Mouse (Mus musculus) intestine, embryonic 15.5 days (tissue): ENCODE results near the gene Alox15. TPM values are rescaled to one million over a fixed set of nuclear protein-coding genes. Genes with fewer than 3 reads are reported as not detected.

Source experiments
- ATAC-seq: fragments of 200-750 bp; cut with Nextera tagmentation; 2 replicates; pipeline ENCODE4 v1.8.0; 2017; ENCODE audit warnings: moderate TSS enrichment, moderate library complexity
- H3K27ac ChIP-seq: fragments of 300-500 bp; sonication (generic); 2 replicates; pipeline ENCODE4 v1.5.1; 2015; ENCODE audit warnings: mild to moderate bottlenecking, inconsistent platforms
- H3K27me3 ChIP-seq: fragments of 300-500 bp; sonication (generic); replicated peaks from 2 replicates; pipeline ENCODE4 v1.6.1; 2015; ENCODE audit warnings: inconsistent platforms
- H3K36me3 ChIP-seq: fragments of 300-500 bp; sonication (generic); 2 replicates; pipeline ENCODE4 v1.6.1; 2015; ENCODE audit warnings: inconsistent platforms
- H3K4me1 ChIP-seq: fragments of 300-500 bp; sonication (generic); replicated peaks from 2 replicates; pipeline ENCODE4 v1.6.1; 2015; ENCODE audit warnings: inconsistent platforms
- H3K4me2 ChIP-seq: fragments of 300-500 bp; sonication (generic); replicated peaks from 2 replicates; pipeline ENCODE4 v1.6.1; 2015; ENCODE audit warnings: mild to moderate bottlenecking, inconsistent platforms
- H3K4me3 ChIP-seq: fragments of 300-500 bp; sonication (generic); replicated peaks from 2 replicates; pipeline ENCODE4 v1.5.1; 2015; ENCODE audit warnings: inconsistent platforms
- H3K9ac ChIP-seq: fragments of 300-500 bp; sonication (generic); 2 replicates; pipeline ENCODE4 v1.6.1; 2015; ENCODE audit warnings: inconsistent platforms
- H3K9me3 ChIP-seq: fragments of 300-500 bp; sonication (generic); 2 replicates; pipeline ENCODE4 v1.6.1; 2016; ENCODE audit warnings: inconsistent platforms
- WGBS: fragments of 180-500 bp; shearing (Covaris S2); methylation state at CpG from one replicate; pipeline ENCODE4 v1.1.7; 2015; 5-methylcytosine and 5-hydroxymethylcytosine counted together
- polyA plus RNA-seq: library from polyadenylated mRNA; unstranded; fragments of >200 nt; fragmentation: Nextera tagmentation; extraction: Ambion mirVana; gene quantifications from 2 replicates; pipeline ENCODE4 v1.2.1, GENCODE M21; 2015

Gene Alox15
- polyA plus RNA-seq, 1 experiment from 2014 or later: 0.78 TPM

DNA sequence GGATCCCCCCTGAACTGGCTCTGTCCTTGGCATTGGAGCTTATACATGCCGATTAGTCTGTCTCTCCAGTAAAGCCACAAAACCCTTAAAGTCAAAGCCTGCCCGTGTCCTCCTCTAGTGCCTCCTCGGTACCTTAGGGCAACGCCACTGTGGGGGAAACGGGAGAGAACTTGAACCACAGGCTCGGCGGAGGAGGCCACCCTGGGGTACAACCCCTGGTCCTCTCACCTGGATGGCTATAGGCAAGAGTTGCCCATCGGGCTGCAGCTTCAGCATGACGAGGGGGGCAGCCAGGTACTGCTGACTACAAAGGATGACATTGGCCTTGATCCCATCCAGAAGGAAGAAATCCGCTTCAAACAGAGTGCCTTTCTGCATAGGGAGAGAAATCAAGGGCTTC is 4.0 kb downstream of the Alox15 start:
- Histone ChIP-seq H3K4me3 (no peak overlapping the region), H3K27me3 (peaks cover 40% of the 10 kb centered on the region), H3K36me3 (no peaks in the 10 kb centered on the region), H3K27ac (no peak overlapping the region), H3K4me2 (no peak overlapping the region), H3K4me1 (0 out of 2 replicates have a peak, but pooled peaks cover 5% of the 10 kb centered on the region), H3K9ac (no peak overlapping the region), H3K9me3 (no peaks in the 10 kb centered on the region)
- ATAC-seq: no peak
- WGBS: 84% methylated on average over 10 of the region's 10 CpGs

DNA sequence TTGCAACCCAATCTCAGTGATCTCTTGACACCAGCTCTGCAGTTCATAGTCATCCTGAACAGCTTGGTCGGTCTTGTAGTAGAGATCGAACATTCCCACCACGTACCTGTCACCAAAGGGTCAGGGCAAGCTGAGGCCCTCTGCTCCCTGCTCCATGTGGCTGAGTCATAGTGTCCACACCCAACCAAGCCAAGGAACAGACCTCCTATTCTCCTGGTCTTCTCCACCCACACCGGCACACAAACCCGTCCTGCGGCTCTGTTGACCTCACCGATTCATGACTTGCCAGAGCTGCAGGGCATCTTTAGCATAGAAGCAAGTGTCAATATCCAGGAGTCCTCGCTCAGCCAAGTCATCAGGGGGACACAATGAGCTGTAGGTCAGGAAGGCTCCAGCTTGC is 6.3 kb downstream of the Alox15 start:
- Histone ChIP-seq H3K4me1 (no peaks in the 10 kb centered on the region), H3K27me3 (peaks cover 18% of the 10 kb centered on the region), H3K4me3 (no peak overlapping the region), H3K27ac (no peak overlapping the region), H3K36me3 (no peaks in the 10 kb centered on the region), H3K9ac (no peak overlapping the region), H3K9me3 (no peaks in the 10 kb centered on the region), H3K4me2 (no peak overlapping the region)
- 87% methylated on average over 8 of the region's 8 CpGs for WGBS
- ATAC-seq: no peak

DNA sequence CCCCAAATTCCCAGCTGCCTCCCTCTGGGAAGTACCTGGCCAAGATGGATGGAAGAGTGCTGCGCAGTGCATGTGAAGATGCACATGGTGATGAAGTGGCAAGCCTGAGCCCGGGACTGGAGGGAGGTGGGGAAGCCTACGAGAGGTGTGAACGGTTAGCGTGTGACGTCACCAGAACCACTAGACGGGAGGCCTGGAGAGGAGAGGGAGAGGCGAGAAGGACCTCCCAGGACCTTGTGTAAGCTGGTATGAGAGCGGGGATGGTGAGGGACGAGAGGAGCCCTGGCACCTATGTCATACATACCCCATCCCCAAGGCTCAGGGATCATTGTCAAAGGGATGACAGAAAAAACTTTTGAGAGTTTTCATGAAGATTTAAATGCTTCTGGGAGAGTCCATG is 6.8 kb downstream of the Alox15 start:
- Histone ChIP-seq H3K9me3 (no peaks in the 10 kb centered on the region), H3K4me3 (no peak overlapping the region), H3K27me3 (peaks cover 13% of the 10 kb centered on the region), H3K9ac (no peak overlapping the region), H3K4me1 (no peaks in the 10 kb centered on the region), H3K27ac (no peak overlapping the region), H3K36me3 (no peaks in the 10 kb centered on the region), H3K4me2 (no peak overlapping the region)
- 77% methylated on average over 10 of the region's 10 CpGs for whole genome bisulfite sequencing
- no peak for ATAC-seq

DNA sequence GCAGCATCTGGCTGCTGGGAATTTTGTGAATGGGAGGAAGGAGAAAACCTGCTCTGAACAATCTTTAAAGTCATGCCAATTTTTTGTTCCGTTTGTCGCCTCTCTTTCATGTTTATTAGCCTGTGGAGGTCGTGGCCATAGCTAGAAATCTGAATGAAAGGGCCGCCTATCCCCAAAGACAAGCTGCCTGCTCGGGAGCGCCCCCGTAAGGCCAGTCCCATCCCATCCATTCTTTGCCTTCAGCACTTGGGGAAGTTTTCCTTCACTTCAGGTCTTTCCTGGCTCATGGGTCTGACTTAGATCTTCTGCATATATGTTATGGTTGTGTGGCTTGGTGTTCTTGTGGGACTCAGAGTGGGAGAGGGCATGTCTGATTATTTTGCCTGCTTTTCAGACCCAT is 12.3 kb downstream of the Alox15 start:
- H3K27ac ChIP-seq: no peak overlapping the region
- H3K9me3 ChIP-seq: no peaks in the 10 kb centered on the region
- H3K4me2 ChIP-seq: no peak overlapping the region
- H3K9ac ChIP-seq: no peak overlapping the region
- WGBS: 42% methylated on average over 7 of the region's 7 CpGs
- ATAC-seq: no peak
- no peaks in the 10 kb centered on the region for H3K36me3 ChIP-seq
- H3K27me3 ChIP-seq: no peaks in the 10 kb centered on the region
- no peaks in the 10 kb centered on the region for H3K4me1 ChIP-seq
- no peak overlapping the region for H3K4me3 ChIP-seq

DNA sequence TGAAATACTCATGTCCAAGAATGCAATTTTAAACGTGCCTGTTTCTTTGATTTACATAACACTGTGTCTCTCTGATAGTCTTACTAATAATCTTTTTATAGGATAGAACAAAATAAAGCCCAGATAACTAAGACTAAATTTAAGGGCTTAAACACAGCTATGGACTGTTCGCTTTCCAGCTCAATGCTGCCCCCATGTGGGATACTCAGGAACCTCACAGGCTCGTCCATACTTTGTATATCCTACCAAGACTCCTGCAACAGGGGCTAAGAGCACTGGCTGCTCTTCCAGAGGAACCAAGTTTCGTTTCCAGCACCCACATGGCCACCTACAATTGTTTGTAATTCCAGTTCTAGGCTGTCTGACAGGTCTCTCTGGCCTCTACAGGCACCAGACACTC is 17.4 kb downstream of the Alox15 start:
- H3K36me3 ChIP-seq: no peaks in the 10 kb centered on the region
- no peak overlapping the region for H3K4me3 ChIP-seq
- H3K4me2 ChIP-seq: no peak overlapping the region
- H3K9ac ChIP-seq: no peak overlapping the region
- no peaks in the 10 kb centered on the region for H3K9me3 ChIP-seq
- 31% methylated on average over 4 of the region's 4 CpGs for WGBS
- H3K27ac ChIP-seq: no peak overlapping the region
- no peaks in the 10 kb centered on the region for H3K27me3 ChIP-seq
- ATAC-seq: no peak
- no peaks in the 10 kb centered on the region for H3K4me1 ChIP-seq

DNA sequence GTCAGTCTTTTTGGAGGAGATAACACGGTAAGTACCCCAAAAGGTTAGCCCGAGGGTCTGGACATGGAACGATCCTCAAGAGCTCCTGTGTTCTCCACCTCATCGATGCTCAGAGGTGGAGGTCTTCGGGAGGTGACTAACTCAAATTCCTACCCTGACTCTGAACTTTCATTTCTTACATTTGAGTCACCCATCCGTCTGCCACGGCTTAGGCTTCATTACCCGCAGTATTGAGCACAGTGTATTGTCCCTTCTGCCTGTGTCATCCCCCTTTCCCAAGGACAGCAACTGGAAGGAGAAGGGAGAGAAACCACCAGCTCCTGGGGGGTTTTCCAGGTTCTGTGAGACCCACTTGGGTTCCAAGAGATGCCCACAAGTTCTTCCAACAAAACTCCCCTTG is 27.1 kb downstream of the Alox15 start:
- 81% methylated on average over 8 of the region's 8 CpGs for WGBS

DNA sequence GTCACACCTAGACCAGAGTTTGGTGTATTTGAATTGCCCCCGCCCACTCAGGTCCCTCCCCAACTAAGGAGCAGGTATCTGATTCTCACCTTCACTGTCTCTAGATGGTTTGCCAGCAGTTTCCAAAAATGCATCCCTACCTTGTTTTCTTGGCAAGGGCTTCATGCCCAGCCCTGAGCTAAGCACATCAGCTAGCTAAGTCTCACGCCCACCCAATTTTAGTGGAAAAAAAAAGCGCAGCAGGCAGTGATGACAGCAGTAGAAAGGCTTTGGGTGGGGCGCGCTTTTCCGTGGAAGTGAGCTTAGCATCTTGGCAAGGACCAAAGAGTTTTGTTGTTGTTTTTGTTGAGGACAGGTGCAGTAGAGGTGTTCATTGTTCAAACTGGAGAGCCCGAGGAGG is 29.3 kb downstream of the Alox15 start, which contains the start of gene Alox12e:
TSS of gene Alox12e (minus strand) at position 101 of the 400 bp plus-strand sequence.
- 28% methylated on average over 7 of the region's 7 CpGs for WGBS
- ATAC-seq: no peak
- peak within 1 kb of the TSS; percentile 46 for H3K4me2 ChIP-seq
- H3K27me3 ChIP-seq: peaks cover 41% of the 10 kb centered on the region
- peak within 1 kb of the TSS; percentile 11; the same call in 1 of the 2 replicates for H3K4me3 ChIP-seq
- no peak within 1 kb of the TSS for H3K27ac ChIP-seq
- no peaks in the 10 kb centered on the region for H3K9me3 ChIP-seq
- 0 out of 2 replicates have a peak, but pooled peaks cover 4% of the 10 kb centered on the region for H3K4me1 ChIP-seq
- H3K36me3 ChIP-seq: no peaks in the 10 kb centered on the region
- no peak within 1 kb of the TSS for H3K9ac ChIP-seq

More for the DNA sequence above, 27.1 kb downstream of the Alox15 start:
- H3K36me3 ChIP-seq: no peaks in the 10 kb centered on the region
- ATAC-seq: no peak
- no peaks in the 10 kb centered on the region for H3K9me3 ChIP-seq
- H3K27ac ChIP-seq: no peak overlapping the region
- H3K4me1 ChIP-seq: 0 out of 2 replicates have a peak, but pooled peaks cover 4% of the 10 kb centered on the region
- no peak overlapping the region for H3K4me3 ChIP-seq
- no peak overlapping the region for H3K4me2 ChIP-seq
- H3K27me3 ChIP-seq: peaks cover 35% of the 10 kb centered on the region
- H3K9ac ChIP-seq: no peak overlapping the region

DNA sequence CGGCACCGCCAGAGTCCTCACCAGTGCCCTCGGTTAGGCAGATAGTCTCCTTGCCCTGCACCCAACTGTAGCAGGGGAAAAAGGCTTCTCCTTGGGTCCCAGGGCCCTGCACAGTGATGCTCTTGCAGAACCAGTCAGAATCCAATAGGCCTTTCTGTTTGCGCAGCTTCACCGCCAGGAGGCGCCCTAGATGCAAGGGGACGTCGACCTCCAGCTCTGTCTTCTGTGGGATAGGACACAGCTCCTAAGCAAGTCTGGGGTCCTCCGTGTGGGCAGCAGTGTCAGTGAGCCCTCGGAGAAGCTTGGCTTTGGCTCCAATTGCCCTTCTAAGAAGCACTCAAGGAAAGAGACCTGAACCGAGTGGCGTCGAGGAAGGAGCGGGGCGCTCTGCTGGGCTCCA is 30.2 kb downstream of the Alox15 start:
- Histone ChIP-seq H3K9me3 (no peaks in the 10 kb centered on the region), H3K9ac (no peak overlapping the region), H3K27ac (no peak overlapping the region), H3K4me1 (0 out of 2 replicates have a peak, but pooled peaks cover 4% of the 10 kb centered on the region), H3K27me3 (peaks cover 45% of the 10 kb centered on the region), H3K36me3 (no peaks in the 10 kb centered on the region), H3K4me3 (0 out of 2 replicates have a peak overlapping the region, but pooled peaks have one; percentile 11), H3K4me2 (peak overlapping the region; percentile 46)
- 2% methylated on average over 15 of the region's 15 CpGs for WGBS
- no peak for ATAC-seq

DNA sequence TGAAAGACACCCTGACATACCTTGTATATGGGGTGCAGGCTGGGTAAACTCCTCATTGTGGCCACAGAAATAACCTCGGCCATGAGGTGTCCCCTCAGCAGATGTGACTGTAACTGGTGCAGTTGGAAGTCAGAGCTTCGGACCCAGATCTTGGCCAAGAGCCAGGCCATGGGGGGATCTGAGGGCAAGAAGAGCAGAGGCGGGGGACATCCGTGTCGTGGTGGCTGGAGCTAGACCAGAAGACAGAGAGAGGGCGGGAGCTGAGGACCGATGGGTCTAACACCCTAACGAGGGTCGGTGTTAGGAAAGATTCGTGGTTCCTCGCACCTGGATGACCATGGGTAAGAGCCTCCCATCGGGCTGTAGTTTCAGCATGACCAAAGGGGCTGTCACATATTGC is 32.2 kb downstream of the Alox15 start:
- WGBS: 82% methylated on average over 12 of the region's 12 CpGs
- no peaks in the 10 kb centered on the region for H3K9me3 ChIP-seq
- no peaks in the 10 kb centered on the region for H3K36me3 ChIP-seq
- no peak overlapping the region for H3K9ac ChIP-seq
- H3K4me3 ChIP-seq: no peak overlapping the region
- no peak overlapping the region for H3K27ac ChIP-seq
- no peak for ATAC-seq
- 0 out of 2 replicates have a peak, but pooled peaks cover 4% of the 10 kb centered on the region for H3K4me1 ChIP-seq
- H3K27me3 ChIP-seq: peaks cover 45% of the 10 kb centered on the region
- H3K4me2 ChIP-seq: no peak overlapping the region

DNA sequence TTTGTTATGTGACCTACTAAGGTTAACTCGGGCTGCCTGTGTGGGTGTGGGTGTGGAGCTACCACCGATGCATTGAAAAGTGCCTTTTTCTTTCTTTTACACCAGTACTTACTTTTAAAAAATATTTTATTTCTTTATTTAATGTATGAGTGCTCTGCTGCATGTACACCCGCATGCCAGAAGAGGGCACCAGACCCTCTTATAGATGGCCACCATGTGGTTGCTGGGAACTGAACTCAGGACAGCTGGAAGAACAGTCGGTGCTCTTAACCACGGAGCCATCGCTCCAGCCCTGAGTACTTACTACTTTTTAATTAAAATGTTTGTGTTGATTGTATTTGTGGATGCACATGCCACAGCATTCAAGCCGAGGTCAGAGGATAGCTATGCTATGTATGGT is 38.0 kb downstream of the Alox15 start:
- ATAC-seq: no peak
- no peak overlapping the region for H3K4me3 ChIP-seq
- H3K9ac ChIP-seq: no peak overlapping the region
- H3K36me3 ChIP-seq: no peaks in the 10 kb centered on the region
- no peaks in the 10 kb centered on the region for H3K4me1 ChIP-seq
- no peak overlapping the region for H3K27ac ChIP-seq
- 40% methylated on average over 7 of the region's 7 CpGs for WGBS
- no peak overlapping the region for H3K4me2 ChIP-seq
- H3K9me3 ChIP-seq: no peaks in the 10 kb centered on the region
- 0 out of 2 replicates have a peak, but pooled peaks cover 9% of the 10 kb centered on the region for H3K27me3 ChIP-seq

DNA sequence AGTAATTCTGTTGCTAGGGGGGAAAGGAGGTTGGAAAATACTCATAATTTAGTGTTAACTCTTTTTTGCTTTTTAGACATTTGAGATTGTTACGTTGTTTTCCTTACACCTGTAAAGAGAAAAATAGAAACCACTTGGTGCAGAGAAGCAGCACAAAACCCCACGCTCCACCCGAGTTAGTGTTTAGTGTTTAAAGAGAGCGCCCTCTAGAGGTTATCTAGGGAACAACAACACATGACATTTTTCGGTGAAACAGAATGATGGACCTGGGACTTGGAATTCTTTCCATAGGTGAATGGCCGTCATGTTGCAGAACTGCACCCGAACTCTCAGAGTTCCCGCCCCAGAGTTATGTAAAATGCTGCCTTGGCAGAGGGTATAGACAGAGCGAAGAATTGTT is 42.5 kb downstream of the Alox15 start:
- 26% methylated on average over 9 of the region's 9 CpGs for WGBS
- no peak for ATAC-seq
- no peak overlapping the region for H3K27ac ChIP-seq
- no peaks in the 10 kb centered on the region for H3K9me3 ChIP-seq
- no peaks in the 10 kb centered on the region for H3K36me3 ChIP-seq
- no peak overlapping the region for H3K4me3 ChIP-seq
- no peak overlapping the region for H3K4me2 ChIP-seq
- 0 out of 2 replicates have a peak, but pooled peaks cover 5% of the 10 kb centered on the region for H3K27me3 ChIP-seq
- no peak overlapping the region for H3K9ac ChIP-seq
- no peaks in the 10 kb centered on the region for H3K4me1 ChIP-seq

DNA sequence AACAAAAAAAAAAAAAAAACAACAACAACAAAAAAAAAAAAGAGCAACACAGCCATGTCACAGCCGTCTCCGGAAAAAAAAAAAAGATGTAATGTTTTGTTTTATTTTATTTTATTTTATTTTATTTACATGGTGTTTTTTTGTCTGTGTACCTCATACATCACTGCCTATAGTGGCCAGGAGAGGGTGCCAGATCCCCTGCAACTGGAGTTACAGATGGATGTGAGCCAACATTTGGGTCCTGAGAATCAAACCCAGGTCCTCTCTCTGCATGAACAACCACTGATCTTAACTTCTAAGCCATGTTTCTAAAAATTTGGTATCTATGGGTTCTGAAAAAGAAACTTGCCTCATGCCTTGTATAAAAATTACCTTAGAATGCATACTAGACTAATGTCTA is 43.5 kb downstream of the Alox15 start:
- Histone ChIP-seq H3K27ac (no peak overlapping the region), H3K9ac (no peak overlapping the region), H3K4me3 (no peak overlapping the region), H3K36me3 (no peaks in the 10 kb centered on the region), H3K27me3 (0 out of 2 replicates have a peak, but pooled peaks cover 5% of the 10 kb centered on the region), H3K4me1 (no peaks in the 10 kb centered on the region), H3K4me2 (no peak overlapping the region), H3K9me3 (no peaks in the 10 kb centered on the region)
- ATAC-seq: no peak
- 92% methylated on average over 2 of the region's 2 CpGs for WGBS

DNA sequence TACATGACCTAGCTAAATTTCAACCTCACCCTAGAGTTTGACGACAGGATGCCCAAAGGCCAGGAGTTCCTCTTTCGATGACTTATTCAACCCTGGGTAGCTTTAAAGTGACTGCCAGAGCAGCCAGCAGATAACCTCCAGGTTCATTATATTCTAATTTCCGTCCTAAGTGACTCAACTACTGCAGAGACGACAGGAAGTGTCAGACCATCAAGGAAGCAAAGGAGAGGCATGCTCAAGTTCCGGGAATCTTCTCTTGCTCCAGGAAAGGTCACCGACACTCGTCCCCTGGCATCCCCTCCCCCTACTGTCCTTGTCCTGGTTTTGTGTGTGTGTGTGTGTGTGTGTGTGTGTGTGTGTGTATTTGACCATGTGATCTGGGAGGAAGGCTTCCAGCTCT is 45.7 kb downstream of the Alox15 start:
- Histone ChIP-seq H3K27me3 (no peaks in the 10 kb centered on the region), H3K36me3 (no peaks in the 10 kb centered on the region), H3K4me3 (no peak overlapping the region), H3K9me3 (no peaks in the 10 kb centered on the region), H3K27ac (no peak overlapping the region), H3K4me1 (no peaks in the 10 kb centered on the region), H3K4me2 (no peak overlapping the region), H3K9ac (no peak overlapping the region)
- ATAC-seq: no peak
- 60% methylated on average over 7 of the region's 7 CpGs for WGBS
